Mouse (Mus musculus) C2C12 (cell line): ENCODE data around the gene Hoxd11.

ENCODE experiments used
- CEBPB ChIP-seq: IDR thresholded peaks from one replicate; pipeline ENCODE4 v1.6.1; 2011; ENCODE audit warnings: low read depth, mild to moderate bottlenecking, control low read depth, moderate library complexity
- CTCF ChIP-seq: IDR thresholded peaks from one replicate; pipeline ENCODE4 v1.5.1; 2011; ENCODE audit not compliant: control insufficient read depth, insufficient read depth, insufficient read length
- USF1 ChIP-seq: IDR thresholded peaks from one replicate; pipeline ENCODE4 v1.6.1; 2011; ENCODE audit warnings: low read depth, mild to moderate bottlenecking, control low read depth, moderate library complexity

GRCm38 (mm10) chr2:74663291-74663925 is 15.9 kb upstream of the Hoxd11 start:
- TF ChIP-seq CEBPB = no peak
- TF ChIP-seq CTCF = no peak
- TF ChIP-seq USF1 = no peak
